Mouse (Mus musculus) C2C12 (cell line): ENCODE measurements around the gene Zfp513. TPM values are rescaled to one million over a fixed set of nuclear protein-coding genes. Genes with fewer than 3 reads are reported as not detected.

Source experiments
- H3K27me3 ChIP-seq: one replicate; pipeline ENCODE4 v1.6.1; 2011; ENCODE audit not compliant: control insufficient read depth, insufficient read depth, insufficient read length
- H3K36me3 ChIP-seq: one replicate; pipeline ENCODE4 v1.6.1; 2011; ENCODE audit not compliant: control insufficient read depth, insufficient read depth
- H3K4me3 ChIP-seq: one replicate; pipeline ENCODE4 v1.5.1; 2011; ENCODE audit warnings: mild to moderate bottlenecking, control low read depth; ENCODE audit not compliant: poor library complexity, insufficient read depth, severe bottlenecking
- H3K79me2 ChIP-seq: one replicate; pipeline ENCODE4 v1.6.1; 2011; ENCODE audit not compliant: control insufficient read depth, insufficient read depth
- H3K79me3 ChIP-seq: one replicate; pipeline ENCODE4 v1.6.1; 2011; ENCODE audit warnings: low read depth, control low read depth
- H3ac ChIP-seq: one replicate; pipeline ENCODE3; 2011; ENCODE audit warnings: low read depth; ENCODE audit not compliant: control insufficient read depth, insufficient read length
- CEBPB ChIP-seq: IDR thresholded peaks from one replicate; pipeline ENCODE4 v1.6.1; 2011; ENCODE audit warnings: low read depth, mild to moderate bottlenecking, control low read depth, moderate library complexity
- CTCF ChIP-seq: IDR thresholded peaks from one replicate; pipeline ENCODE4 v1.5.1; 2011; ENCODE audit not compliant: control insufficient read depth, insufficient read depth, insufficient read length
- FOSL1 ChIP-seq: IDR thresholded peaks from one replicate; pipeline ENCODE4 v1.8.0; 2011; ENCODE audit warnings: mild to moderate bottlenecking, low read length; ENCODE audit not compliant: poor library complexity, insufficient read depth, severe bottlenecking
- MAX ChIP-seq: IDR thresholded peaks from one replicate; pipeline ENCODE4 v1.6.1; 2011; ENCODE audit warnings: mild to moderate bottlenecking, control low read depth
- MYOD1 ChIP-seq: IDR thresholded peaks from one replicate; pipeline ENCODE4 v1.6.1; 2011; ENCODE audit warnings: low read depth; ENCODE audit not compliant: control insufficient read depth, insufficient read length
- MYOG ChIP-seq: IDR thresholded peaks from one replicate; pipeline ENCODE4 v1.6.1; 2011; ENCODE audit not compliant: control insufficient read depth, insufficient read length; ENCODE audit errors: extremely low read depth
- USF1 ChIP-seq: IDR thresholded peaks from one replicate; pipeline ENCODE4 v1.6.1; 2011; ENCODE audit warnings: low read depth, mild to moderate bottlenecking, control low read depth, moderate library complexity
- polyA plus RNA-seq: library from polyadenylated mRNA; unstranded; fragments of >200 nt; fragmentation: generic; extraction: Trizol; gene quantifications from one replicate; pipeline ENCODE4 v1.2.1, GENCODE M21; 2012; ENCODE audit warnings: missing spikeins

Gene Zfp513
- polyA plus RNA-seq, 1 experiment = 20.9 TPM

- Histone ChIP-seq H3K79me3 (peaks cover 16% of the 10 kb centered on the region), H3K4me3 (peak overlapping the region; percentile 33), H3K79me2 (peaks cover 30% of the 10 kb centered on the region), H3ac (no peak overlapping the region), H3K36me3 (peaks cover 80% of the 10 kb centered on the region), H3K27me3 (no peaks in the 10 kb centered on the region)
- TF ChIP-seq USF1 (no peak), CEBPB (no peak), MYOD1 (no peak), MYOG (no peak), MAX (no peak), CTCF (no peak), FOSL1 (no peak)
These were observed 830 bp upstream of the Zfp513 start for GRCm38 (mm10) chr5:31202933-31203332.

GRCm38 (mm10) chr5:31201042-31201741 lies 911 bp downstream of the Zfp513 start:
- H3K4me3 ChIP-seq = peak overlapping the region; percentile 66

GRCm38 (mm10) chr5:31200327-31200768 lies 1.8 kb downstream of the Zfp513 start:
- H3K4me3 ChIP-seq = peak overlapping the region; percentile 14
- peaks cover 82% of the 10 kb centered on the region for H3K36me3 ChIP-seq
- TF ChIP-seq CEBPB (no peak), MYOG (no peak), MYOD1 (no peak), USF1 (no peak), CTCF (no peak), MAX (no peak), FOSL1 (no peak)
- peaks cover 19% of the 10 kb centered on the region for H3K79me2 ChIP-seq
- no peaks in the 10 kb centered on the region for H3K27me3 ChIP-seq
- H3ac ChIP-seq = no peak overlapping the region
- peaks cover 9% of the 10 kb centered on the region for H3K79me3 ChIP-seq

More at GRCm38 (mm10) chr5:31201042-31201741, 911 bp downstream of the Zfp513 start:
- Histone ChIP-seq H3K27me3 (no peaks in the 10 kb centered on the region), H3K79me3 (peaks cover 9% of the 10 kb centered on the region), H3ac (peak overlapping the region; percentile 69), H3K36me3 (peaks cover 82% of the 10 kb centered on the region), H3K79me2 (peaks cover 19% of the 10 kb centered on the region)
- TF ChIP-seq FOSL1 (no peak), MYOD1 (no peak), CTCF (no peak), CEBPB (no peak), MAX (no peak), MYOG (no peak), USF1 (no peak)

GRCm38 (mm10) chr5:31199893-31200292 lies 2.2 kb downstream of the Zfp513 start:
- no peaks in the 10 kb centered on the region for H3K27me3 ChIP-seq
- no peak for TF ChIP-seq MAX
- TF ChIP-seq USF1 = no peak
- TF ChIP-seq CEBPB = no peak
- TF ChIP-seq FOSL1 = no peak
- TF ChIP-seq MYOD1 = no peak
- TF ChIP-seq CTCF = no peak
- no peak for TF ChIP-seq MYOG
- H3K79me3 ChIP-seq = peaks cover 10% of the 10 kb centered on the region
- peaks cover 23% of the 10 kb centered on the region for H3K79me2 ChIP-seq
- no peak overlapping the region for H3ac ChIP-seq
- peaks cover 82% of the 10 kb centered on the region for H3K36me3 ChIP-seq
- no peak overlapping the region for H3K4me3 ChIP-seq

- H3K79me3 ChIP-seq = peaks cover 15% of the 10 kb centered on the region
- no peak overlapping the region for H3ac ChIP-seq
- TF ChIP-seq MYOG = no peak
- TF ChIP-seq USF1 = no peak
- TF ChIP-seq FOSL1 = no peak
- no peak for TF ChIP-seq CEBPB
- TF ChIP-seq CTCF = no peak
- TF ChIP-seq MYOD1 = no peak
- TF ChIP-seq MAX = no peak
- H3K79me2 ChIP-seq = peaks cover 28% of the 10 kb centered on the region
- peaks cover 82% of the 10 kb centered on the region for H3K36me3 ChIP-seq
- no peaks in the 10 kb centered on the region for H3K27me3 ChIP-seq
- no peak overlapping the region for H3K4me3 ChIP-seq
These were observed 2.7 kb downstream of the Zfp513 start for GRCm38 (mm10) chr5:31199321-31199892.
